Mouse (Mus musculus) heart, embryonic 13.5 days (tissue): ENCODE data around the gene Mst1r. TPM values are rescaled to one million over a fixed set of nuclear protein-coding genes. Genes with fewer than 3 reads are reported as not detected.

Experiments
- polyA plus RNA-seq: library from polyadenylated mRNA; unstranded; fragments of >200 nt; fragmentation: Nextera tagmentation; extraction: Ambion mirVana; gene quantifications from 2 replicates; pipeline ENCODE4 v1.2.1, GENCODE M21; 2015

Gene Mst1r
- polyA plus RNA-seq, 1 experiment from 2014 or later: 4.1 TPM

Other genes with a start within 250 kb of the Mst1r start
- gene Slc38a3, start 237.3 kb upstream of the Mst1r start, polyA plus RNA-seq: 2.8 and 2.9 TPM in 2 replicates
- gene Gnat1, start 227.2 kb upstream of the Mst1r start, polyA plus RNA-seq: 0.90 and 1.3 TPM in 2 replicates
- 4.5 and 6.3 TPM in 2 replicates for gene Sema3f, start 196.4 kb upstream of the Mst1r start, polyA plus RNA-seq
- gene Rbm5, start 135.9 kb upstream of the Mst1r start, polyA plus RNA-seq: 121 and 125 TPM in 2 replicates
- 46.5 and 48.4 TPM in 2 replicates for gene Rbm6, start 33.6 kb upstream of the Mst1r start, polyA plus RNA-seq
- gene Mon1a, start 18.7 kb upstream of the Mst1r start, polyA plus RNA-seq: 8.1 and 9.1 TPM in 2 replicates
- gene Actl11, start 21.6 kb downstream of the Mst1r start, polyA plus RNA-seq: not detected in 2 replicates
- gene Camkv, start 28.8 kb downstream of the Mst1r start, polyA plus RNA-seq: 0.63 and 1.0 TPM in 2 replicates
- gene Traip, start 43.3 kb downstream of the Mst1r start, polyA plus RNA-seq: 11.9 and 12.4 TPM in 2 replicates
- 31.7 and 35.0 TPM in 2 replicates for gene Uba7, start 68.6 kb downstream of the Mst1r start, polyA plus RNA-seq
- 3.8 and 4.6 TPM in 2 replicates for gene Gm20661, start 76.2 kb downstream of the Mst1r start, polyA plus RNA-seq
- 50.6 and 52.7 TPM in 2 replicates for gene Inka1, start 79.0 kb downstream of the Mst1r start, polyA plus RNA-seq
- gene Cdhr4, start 85.6 kb downstream of the Mst1r start, polyA plus RNA-seq: 7.6 and 7.7 TPM in 2 replicates
- 0.71 TPM in 1 of 2 replicates, not detected in the other for gene Gm20662, start 89.5 kb downstream of the Mst1r start, polyA plus RNA-seq
- 37.0 and 40.7 TPM in 2 replicates for gene Ip6k1, start 95.6 kb downstream of the Mst1r start, polyA plus RNA-seq
- 21.4 and 23.3 TPM in 2 replicates for gene Gmppb, start 142.4 kb downstream of the Mst1r start, polyA plus RNA-seq
- gene Amigo3, start 146.3 kb downstream of the Mst1r start, polyA plus RNA-seq: 1.9 and 2.3 TPM in 2 replicates
- 0.20 and 0.59 TPM in 2 replicates for gene Mst1, start 173.6 kb downstream of the Mst1r start, polyA plus RNA-seq
- gene Rnf123, start 176.5 kb downstream of the Mst1r start, polyA plus RNA-seq: 29.4 and 30.9 TPM in 2 replicates
- gene Apeh, start 187.7 kb downstream of the Mst1r start, polyA plus RNA-seq: 51.3 and 62.5 TPM in 2 replicates